Comparison of ENCODE assay signal across 18 mouse cellular contexts in genomic region chr4:86663919-86664318, GRCm38 (mm10). TPM values are rescaled to one million over a fixed set of nuclear protein-coding genes. Genes with fewer than 3 reads are reported as not detected.
DNase-seq lines count a peak whose midpoint lies in the region; ATAC-seq and TF ChIP-seq lines count a peak whose summit lies in the region.
"Had no signal": no experiment of that assay in that cellular context is flagged by ENCODE, and none has a peak within 500 bp of the region (broad histone marks: within the 10 kb centered on the region; RNA-seq: fewer than 3 reads in every experiment).

No protein-coding gene starts in this region.

- H3K36me3 ChIP-seq in heart, embryonic 11.5 days (ENCODE audit: control insufficient read depth, insufficient read depth, low read length): peaks cover 21% of the 10 kb centered on the region
- H3K36me3 ChIP-seq in liver, embryonic 14.5 days (replicated peaks; ENCODE audit: control insufficient read depth, insufficient read depth, low read depth): peaks cover 80% of the 10 kb centered on the region
- peaks cover 16% of the 10 kb centered on the region for H3K36me3 ChIP-seq in stomach, postnatal 0 days (ENCODE audit: control insufficient read depth, insufficient read depth, low read length)

- no peak overlapping the region for H3K9ac ChIP-seq in heart, embryonic 11.5 days (ENCODE audit: low read depth, low read length)
- peak overlapping the region; percentile 43 for H3K9ac ChIP-seq in liver, embryonic 14.5 days (replicated peaks)
- H3K9ac ChIP-seq in stomach, postnatal 0 days (ENCODE audit: low read length): no peak overlapping the region
- H3K9ac ChIP-seq: forebrain, embryonic 15.5 days; limb, embryonic 12.5 days; neural tube, embryonic 15.5 days had no signal

- peaks cover 9% of the 10 kb centered on the region for H3K4me1 ChIP-seq in heart, embryonic 11.5 days (ENCODE audit: control insufficient read depth, insufficient read depth, low read length)
- peaks cover 35 to 39% of the 10 kb centered on the region in 2 experiments for H3K4me1 ChIP-seq in liver, embryonic 14.5 days (replicated peaks; ENCODE audit: control insufficient read depth in 2 of 2, insufficient read depth in 2 of 2, low read length in 1 of 2)
- no peaks in the 10 kb centered on the region; the same call in 1 of the 2 replicates for H3K4me1 ChIP-seq in stomach, postnatal 0 days (replicated peaks; ENCODE audit: control insufficient read depth, insufficient read depth)

- ATAC-seq in heart, embryonic 11.5 days (replicated peaks; ENCODE audit: insufficient number of reproducible peaks, low FRiP score, low TSS enrichment): peak; percentile 65; the same call in 1 of the 2 replicates
- peak; percentile 85 for ATAC-seq in liver, embryonic 14.5 days (ENCODE audit: insufficient read depth)
- ATAC-seq in stomach, postnatal 0 days (ENCODE audit: low FRiP score, low TSS enrichment): no peak
- ATAC-seq: forebrain, embryonic 15.5 days; intestine, embryonic 16.5 days had no signal

- H3K9me3 ChIP-seq in heart, embryonic 11.5 days (replicated peaks; ENCODE audit: control insufficient read depth, low read length): 0 out of 2 replicates have a peak, but pooled peaks cover 2% of the 10 kb centered on the region
- H3K9me3 ChIP-seq in liver, embryonic 14.5 days (ENCODE audit: control insufficient read depth, low read length): no peaks in the 10 kb centered on the region
- no peaks in the 10 kb centered on the region for H3K9me3 ChIP-seq in stomach, postnatal 0 days (ENCODE audit: control insufficient read depth, low read length)
- H3K9me3 ChIP-seq: embryonic facial prominence, embryonic 13.5 days; forebrain, embryonic 15.5 days; limb, embryonic 12.5 days; neural tube, embryonic 15.5 days had no signal

- peak overlapping the region; percentile 3; the same call in 1 of the 2 replicates for H3K4me3 ChIP-seq in heart, embryonic 11.5 days (ENCODE audit: low read depth, low read length)
- peak overlapping the region; percentile 12 to 31; a peak in 1 of 4 replicates for H3K4me3 ChIP-seq in liver, embryonic 14.5 days (ENCODE audit: insufficient read depth in 1 of 2, low read depth in 2 of 2, low read length in 2 of 2)
- no peak overlapping the region for H3K4me3 ChIP-seq in stomach, postnatal 0 days (ENCODE audit: low read depth, low read length)
- H3K4me3 ChIP-seq: embryonic facial prominence, embryonic 13.5 days; forebrain, embryonic 15.5 days; heart, adult 2 months; limb, embryonic 12.5 days; neural tube, embryonic 15.5 days had no signal

- WGBS in heart, embryonic 11.5 days (ENCODE audit: insufficient replicate concordance): 27% methylated on average over 4 of the region's 4 CpGs
- WGBS in liver, embryonic 14.5 days (ENCODE audit: insufficient replicate concordance): 9% methylated on average over 4 of the region's 4 CpGs
- WGBS in stomach, postnatal 0 days: 58% methylated on average over 4 of the region's 4 CpGs

- peak overlapping the region; percentile 23 for H3K4me2 ChIP-seq in heart, embryonic 11.5 days
- peak overlapping the region; percentile 55 for H3K4me2 ChIP-seq in liver, embryonic 14.5 days (ENCODE audit: low read depth)
- no peak overlapping the region for H3K4me2 ChIP-seq in stomach, postnatal 0 days (replicated peaks; ENCODE audit: low read depth)
- H3K4me2 ChIP-seq: embryonic facial prominence, embryonic 13.5 days; forebrain, embryonic 15.5 days; limb, embryonic 12.5 days; neural tube, embryonic 15.5 days had no signal

- TF ChIP-seq EP300 in liver, embryonic 14.5 days (IDR thresholded peaks at IDR 0.05; ENCODE audit: low read depth): peak; percentile 91
- no peak for TF ChIP-seq EP300 in stomach, postnatal 0 days (optimal IDR thresholded peaks at IDR 0.05)

- H3K27me3 ChIP-seq in heart, embryonic 11.5 days (ENCODE audit: control insufficient read depth, insufficient read depth, low read length): no peaks in the 10 kb centered on the region
- no peaks in the 10 kb centered on the region for H3K27me3 ChIP-seq in liver, embryonic 14.5 days (ENCODE audit: control insufficient read depth, insufficient read depth, low read length)
- H3K27me3 ChIP-seq in stomach, postnatal 0 days (ENCODE audit: control insufficient read depth, insufficient read depth, low read length): no peaks in the 10 kb centered on the region
- H3K27me3 ChIP-seq: embryonic facial prominence, embryonic 13.5 days; forebrain, embryonic 15.5 days; limb, embryonic 12.5 days; neural tube, embryonic 15.5 days had no signal

- TF ChIP-seq CTCF in liver, embryonic 14.5 days (IDR thresholded peaks at IDR 0.05; ENCODE audit: low read depth): no peak
- TF ChIP-seq CTCF in stomach, postnatal 0 days (IDR thresholded peaks at IDR 0.05; ENCODE audit: low read depth): no peak

- peak overlapping the region; percentile 35; the same call in 1 of the 2 replicates for H3K27ac ChIP-seq in heart, embryonic 11.5 days (ENCODE audit: low read depth, low read length)
- H3K27ac ChIP-seq in liver, embryonic 14.5 days: peak overlapping the region; percentile 76
- H3K27ac ChIP-seq in stomach, postnatal 0 days (replicated peaks): no peak overlapping the region
- H3K27ac ChIP-seq: embryonic facial prominence, embryonic 13.5 days; forebrain, embryonic 15.5 days; heart, adult 2 months; limb, embryonic 12.5 days; neural tube, embryonic 15.5 days had no signal

- DNase-seq in heart, postnatal 4 days: no peak
- peak; percentile 88 for DNase-seq in MEL-GATA-1-ER (ENCODE audit: extremely low read depth, low read depth)
- DNase-seq in embryo, embryonic 10.5 days (ENCODE audit: low spot score): peak; percentile 31
- peak; percentile 61 to 64 (median 62) for DNase-seq in liver, embryonic 14.5 days (ENCODE audit: low read depth in 3 of 3, low spot score in 3 of 3)
- no peak for DNase-seq in layer of hippocampus, adult 11-12 months (ENCODE audit: low spot score)
- no peak for DNase-seq in gastrocnemius, adult 8-10 months (ENCODE audit: low spot score in 2 of 2)
- DNase-seq in stomach, postnatal 0 days (ENCODE audit: low spot score): no peak
- DNase-seq: adrenal gland, postnatal 25 days; cerebellum, adult 11-12 months; heart, adult 2 months; kidney, postnatal 36 days; layer of hippocampus, postnatal 36 days had no signal

RNA-seq across cellular contexts. Expression of gene Plin2, which starts 5.9 kb away (rescaled TPM):
- 65.4 and 70.4 TPM in 2 replicates for polyA plus RNA-seq in heart, embryonic 11.5 days (2014; fragmentation: Nextera tagmentation; extraction: Ambion mirVana)
- total RNA-seq in heart, postnatal 4 days (2021): 100 to 1,000 TPM in 1 of 2 experiments, 10 to 100 TPM in 1; 99.8 to 104 TPM
- 89.7 and 108 TPM in 2 replicates for polyA plus RNA-seq in liver, embryonic 14.5 days (2012; rRNA removed)
- 159 and 166 TPM in 2 replicates for polyA plus RNA-seq in liver, embryonic 14.5 days (2014; fragmentation: Nextera tagmentation; extraction: Ambion mirVana)
- 10 to 100 TPM; 42.1 to 59.5 (median 52.5) TPM for total RNA-seq in gastrocnemius, adult 8-10 months (2022)
- polyA plus RNA-seq in stomach, postnatal 0 days (2015; fragmentation: Nextera tagmentation; extraction: Ambion mirVana): 50.7 and 57.8 TPM in 2 replicates

RNA-seq across cellular contexts. Expression of gene Haus6, which starts 52.1 kb away (rescaled TPM):
- 15.5 and 16.2 TPM in 2 replicates for polyA plus RNA-seq in heart, embryonic 11.5 days (2014; fragmentation: Nextera tagmentation; extraction: Ambion mirVana)
- 10 to 100 TPM; 11.9 to 15.4 TPM for total RNA-seq in heart, postnatal 4 days (2021)
- 3.8 and 5.7 TPM in 2 replicates for polyA plus RNA-seq in liver, embryonic 14.5 days (2012; rRNA removed)
- 12.7 and 14.2 TPM in 2 replicates for polyA plus RNA-seq in liver, embryonic 14.5 days (2014; fragmentation: Nextera tagmentation; extraction: Ambion mirVana)
- 1 to 10 TPM; 6.1 to 9.4 (median 6.6) TPM for total RNA-seq in gastrocnemius, adult 8-10 months (2022)
- polyA plus RNA-seq in stomach, postnatal 0 days (2015; fragmentation: Nextera tagmentation; extraction: Ambion mirVana): 3.4 and 4.4 TPM in 2 replicates

Comparison
In these comparisons a context has a peak if more than half of its experiments do, and no peak if none do; other contexts are left out.
1. DNase-seq: peak in MEL-GATA-1-ER (single experiment), embryo, embryonic 10.5 days (single experiment) and liver, embryonic 14.5 days (3 of 3); none in heart, postnatal 4 days (single experiment), layer of hippocampus, adult 11-12 months (single experiment), gastrocnemius, adult 8-10 months (0 of 2) and stomach, postnatal 0 days (single experiment).